Mouse (Mus musculus) embryo, embryonic 11 days (tissue): ENCODE results near the gene Ube2l3.
A peak's percentile ranks its signal among the peaks of the same experiment; 100 is the strongest.
"Not testable (repeated sequence)": the region's sequence is repeated elsewhere in the genome, so short reads cannot be mapped to it uniquely, and the experiment has no call there.

Experiments used
- DNase-seq: peaks from one replicate; pipeline ENCODE4 v3.0.0-alpha.2; 2015

Gene Ube2l3

GRCm38 (mm10) chr16:17208389-17209361, 6.2 kb upstream of the Ube2l3 start, which contains the start of gene Rimbp3:
Gene Rimbp3, plus strand, starts transcription at chr16:17208603.
- peak; percentile 95 for DNase-seq

GRCm38 (mm10) chr16:17204990-17205389, 2.5 kb upstream of the Ube2l3 start:
- DNase-seq = peak; percentile 64

- DNase-seq = peak; percentile 32
These were observed 472 bp downstream of the Ube2l3 start for GRCm38 (mm10) chr16:17201977-17202376.

- DNase-seq = peak; percentile 92
These were observed 1.3 kb downstream of the Ube2l3 start for GRCm38 (mm10) chr16:17200953-17201707.

GRCm38 (mm10) chr16:17200121-17200952, 2.1 kb downstream of the Ube2l3 start:
- peak; percentile 14 for DNase-seq

GRCm38 (mm10) chr16:17193823-17194222, 8.6 kb downstream of the Ube2l3 start:
- DNase-seq = no peak

- DNase-seq = no peak
These were observed 17.0 kb downstream of the Ube2l3 start for GRCm38 (mm10) chr16:17185475-17185874.

GRCm38 (mm10) chr16:17183003-17183402, 19.4 kb downstream of the Ube2l3 start:
- no peak for DNase-seq

- no peak for DNase-seq
These were observed 20.3 kb downstream of the Ube2l3 start for GRCm38 (mm10) chr16:17182136-17182535.

GRCm38 (mm10) chr16:17181382-17181781, 21.1 kb downstream of the Ube2l3 start:
- DNase-seq = no peak

- DNase-seq = no peak
These were observed 22.7 kb downstream of the Ube2l3 start for GRCm38 (mm10) chr16:17179706-17180105.

- DNase-seq = no peak
These were observed 24.8 kb downstream of the Ube2l3 start for GRCm38 (mm10) chr16:17177623-17178170.

- DNase-seq = no peak
These were observed 26.7 kb downstream of the Ube2l3 start for GRCm38 (mm10) chr16:17175765-17176164.

- no peak for DNase-seq
These were observed 34.4 kb downstream of the Ube2l3 start for GRCm38 (mm10) chr16:17168049-17168448.

GRCm38 (mm10) chr16:17167179-17167578, 35.3 kb downstream of the Ube2l3 start:
- DNase-seq = no peak

GRCm38 (mm10) chr16:17165478-17165877, 37.0 kb downstream of the Ube2l3 start:
- DNase-seq = not testable (repeated sequence)

- no peak for DNase-seq
These were observed 48.1 kb downstream of the Ube2l3 start for GRCm38 (mm10) chr16:17154346-17154745.

GRCm38 (mm10) chr16:17151874-17152273, 50.6 kb downstream of the Ube2l3 start:
- DNase-seq = no peak

GRCm38 (mm10) chr16:17150520-17151258, 51.8 kb downstream of the Ube2l3 start:
- DNase-seq = no peak

GRCm38 (mm10) chr16:17148084-17148483, 54.4 kb downstream of the Ube2l3 start:
- peak; percentile 74 for DNase-seq

GRCm38 (mm10) chr16:17147391-17147929, 55.0 kb downstream of the Ube2l3 start:
- DNase-seq = peak; percentile 34
